Mouse (Mus musculus): Measurements from ENCODE around the gene Pax1.
A peak's percentile ranks its signal among the peaks of the same experiment; 100 is the strongest.

Pax1 gene

DNA sequence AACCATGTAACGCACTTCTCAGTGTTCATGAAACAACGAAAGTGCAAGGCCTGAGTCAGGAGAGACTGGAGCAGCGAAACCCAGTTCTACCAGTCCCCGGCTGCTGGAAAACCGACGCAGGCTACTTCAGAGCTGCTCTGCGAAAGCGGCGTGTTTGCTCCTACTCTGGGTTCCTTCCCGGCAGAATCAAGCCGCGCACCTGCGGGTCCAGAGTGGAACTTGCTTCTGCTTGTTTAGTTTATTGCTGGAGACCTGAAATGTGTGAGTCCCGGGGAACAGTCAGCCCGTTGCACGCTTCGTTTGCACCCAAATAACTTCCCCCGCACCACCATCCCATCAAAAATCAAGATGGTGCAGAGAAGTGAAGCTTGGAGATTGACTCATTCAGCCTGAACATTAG is at the start of gene Pax1:
Pax1 (plus strand) TSS at position 345 of the 400 bp plus-strand sequence.
- no peak for DNase-seq (ENCODE audit: low read depth, low spot score)

DNA sequence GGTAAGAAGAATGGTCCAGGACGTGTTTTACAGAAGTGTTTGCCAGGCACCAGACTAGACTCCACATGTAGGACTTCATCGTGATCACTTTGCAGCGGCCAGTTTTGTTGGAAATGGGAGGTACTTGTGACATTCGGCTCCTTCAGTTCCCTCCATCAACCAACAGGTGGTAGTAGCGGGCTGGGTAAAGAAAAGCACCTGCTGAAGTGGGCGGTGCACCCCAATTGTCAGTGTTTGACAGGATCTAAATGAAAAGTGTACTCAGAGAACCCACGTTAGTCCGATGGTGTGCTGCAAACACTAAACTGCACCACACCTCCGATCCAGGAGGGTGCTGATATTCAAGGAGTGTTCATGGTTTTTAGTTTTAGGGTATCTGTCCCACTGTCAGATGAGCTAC is 40.7 kb upstream of the Pax1 start:
- DNase-seq (ENCODE audit: low read depth, low spot score): peak; percentile 42

DNA sequence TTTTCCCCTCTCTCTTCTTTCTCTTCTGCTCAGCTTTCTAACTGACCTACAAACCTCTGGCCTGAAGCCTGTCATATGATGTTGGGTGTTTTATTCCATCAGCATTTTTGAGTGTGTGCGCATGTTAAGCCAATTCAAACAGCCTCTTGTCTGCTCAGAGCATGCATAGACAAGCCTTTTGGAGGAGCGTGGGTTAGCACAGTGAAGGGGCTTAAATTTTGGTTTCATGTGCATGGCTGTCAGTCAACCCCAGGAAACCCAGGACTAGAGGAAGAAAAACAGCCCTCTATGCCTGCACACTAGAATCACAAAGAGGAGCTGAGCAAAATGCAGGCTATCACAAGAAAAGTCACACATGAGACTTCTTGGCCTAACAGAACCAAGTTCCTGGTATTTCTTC is 36.5 kb upstream of the Pax1 start:
- DNase-seq (ENCODE audit: low read depth, low spot score): no peak

DNA sequence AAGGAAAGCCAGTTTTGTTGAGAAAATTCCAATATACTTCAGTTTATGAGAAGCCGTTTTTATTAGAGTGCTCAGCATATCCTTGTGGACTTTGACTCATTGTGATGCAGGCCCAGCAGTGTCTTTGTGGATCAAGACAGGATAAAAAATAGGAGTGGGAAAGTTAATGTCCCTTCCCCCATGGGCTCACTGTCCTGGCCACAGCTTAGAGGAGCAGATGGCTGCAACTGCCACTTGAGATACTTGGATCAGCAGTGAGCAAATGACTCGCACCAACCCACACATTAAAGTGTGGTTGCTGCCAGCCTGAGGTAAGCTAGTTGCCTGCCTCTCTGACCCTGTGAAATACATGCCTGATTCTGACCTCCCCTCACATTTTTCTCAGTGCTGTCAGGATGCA is 29.0 kb upstream of the Pax1 start:
- DNase-seq (ENCODE audit: low read depth, low spot score): no peak

DNA sequence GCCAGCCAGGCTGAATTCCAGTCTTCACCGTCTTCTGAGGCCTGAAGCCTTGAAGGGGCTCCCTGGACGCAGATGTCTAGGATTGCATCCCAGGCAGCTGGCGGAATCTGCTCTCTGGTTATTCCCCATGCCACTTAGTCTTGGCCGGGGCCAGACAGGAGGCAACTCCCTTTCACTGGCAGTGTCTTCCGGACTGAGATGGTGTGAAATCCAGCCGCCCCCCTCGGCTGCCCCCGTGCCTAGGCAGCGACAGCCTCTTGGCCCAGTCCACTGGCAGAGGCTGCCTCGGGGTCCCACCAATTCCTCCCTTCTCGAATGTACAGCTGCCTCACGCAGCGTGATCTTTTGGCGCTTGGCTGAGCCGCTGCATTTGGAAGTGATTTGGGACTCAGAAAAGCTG is 23.0 kb upstream of the Pax1 start:
- DNase-seq (ENCODE audit: low read depth, low spot score): no peak

DNA sequence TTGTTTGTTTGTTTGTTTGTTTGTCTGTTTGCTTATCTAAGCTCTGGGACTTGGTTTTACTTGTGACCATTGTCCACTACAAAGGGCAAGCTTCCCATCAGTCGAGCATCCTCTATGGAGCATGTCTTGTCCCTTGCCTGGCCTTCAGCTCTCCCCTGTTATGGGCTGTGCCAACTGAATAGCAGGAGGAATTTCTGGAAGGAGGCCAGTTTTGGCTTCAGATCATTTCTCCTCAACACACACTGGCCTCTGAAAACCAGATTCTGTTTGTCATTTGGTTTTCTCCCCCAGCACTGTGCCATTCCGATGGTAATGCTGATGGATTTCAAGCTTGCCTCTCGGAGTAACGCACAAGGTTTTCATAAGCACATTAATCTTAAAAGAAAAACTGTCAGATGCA is 21.9 kb upstream of the Pax1 start:
- no peak for DNase-seq (ENCODE audit: low read depth, low spot score)

DNA sequence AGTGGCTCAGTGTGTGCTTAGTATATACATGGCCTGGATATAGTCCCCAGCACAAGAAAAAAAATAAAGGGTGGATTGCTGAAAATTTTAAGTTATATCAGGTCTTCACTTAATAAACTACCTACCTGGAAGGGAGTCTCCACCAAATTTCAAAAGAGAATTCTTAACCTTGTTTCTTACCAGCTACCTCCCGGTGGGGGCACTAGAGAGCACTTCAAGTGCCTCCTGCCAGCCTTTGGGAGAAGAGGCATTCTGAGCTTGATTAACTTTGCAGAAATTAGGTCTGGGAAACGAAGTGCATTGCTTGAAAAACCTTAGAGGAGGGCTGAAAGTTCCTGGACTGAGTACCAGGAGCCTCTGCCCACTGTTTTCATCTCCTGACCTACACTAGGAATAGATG is 19.5 kb upstream of the Pax1 start:
- DNase-seq (ENCODE audit: low read depth, low spot score): no peak

DNA sequence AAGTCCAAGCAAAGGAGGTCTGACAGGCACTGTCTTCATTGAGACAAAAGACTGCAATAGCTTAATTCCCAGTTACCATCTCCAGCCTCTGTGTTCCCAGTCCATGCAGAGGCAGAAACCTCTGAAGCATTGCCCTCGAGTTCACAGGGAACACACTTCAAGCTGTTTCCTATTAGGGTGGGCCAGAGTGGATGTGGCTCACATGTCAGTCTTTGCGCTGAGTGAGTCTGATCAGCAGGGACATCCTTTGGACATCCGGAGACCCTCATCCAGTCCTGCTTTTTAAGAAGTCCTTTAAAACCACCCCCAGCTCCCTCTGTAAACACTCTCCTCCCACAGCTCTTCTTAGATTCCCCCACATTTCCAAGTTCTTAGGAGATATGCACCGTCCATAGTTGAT is 2.0 kb upstream of the Pax1 start:
- DNase-seq (ENCODE audit: low read depth, low spot score): no peak

DNA sequence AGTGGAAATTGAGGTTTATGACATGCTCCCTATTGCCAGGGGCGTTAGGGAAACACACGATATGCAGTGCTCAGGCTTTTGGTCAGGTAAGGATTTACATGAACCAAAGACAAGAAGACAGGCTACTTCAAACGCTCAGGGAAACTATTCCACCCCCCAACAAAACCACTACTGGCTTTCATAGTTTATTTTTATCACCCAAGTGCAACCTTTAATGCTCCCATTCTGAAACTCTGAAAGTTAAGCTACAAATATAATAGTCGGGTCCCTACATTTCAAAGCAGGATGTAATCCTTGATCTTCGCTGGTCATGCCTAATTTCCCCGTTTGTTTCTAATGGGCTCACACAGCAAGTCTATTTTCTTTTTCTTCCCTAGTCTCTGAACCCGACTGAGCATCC is 1.3 kb upstream of the Pax1 start:
- DNase-seq (ENCODE audit: low read depth, low spot score): no peak

DNA sequence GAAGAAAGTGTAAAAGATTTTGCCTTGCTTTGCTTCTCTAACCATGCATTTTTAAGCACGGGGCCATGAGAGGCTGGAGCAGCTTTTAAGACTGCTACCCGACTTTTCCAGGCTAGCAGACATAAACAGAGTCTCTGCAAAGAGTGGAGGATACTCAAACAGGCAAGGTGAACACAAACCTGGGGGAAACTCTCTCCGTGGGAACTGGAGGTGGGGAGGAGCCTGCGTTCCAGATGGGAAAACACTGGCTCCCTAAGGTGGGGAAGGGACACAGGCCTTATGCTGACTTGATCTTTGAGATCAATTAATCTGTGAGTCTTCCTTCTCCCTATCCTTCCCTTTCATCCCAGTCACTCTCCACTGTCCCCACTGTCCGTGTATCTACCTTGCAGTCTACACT is 869 bp upstream of the Pax1 start:
- no peak for DNase-seq (ENCODE audit: low read depth, low spot score)

DNA sequence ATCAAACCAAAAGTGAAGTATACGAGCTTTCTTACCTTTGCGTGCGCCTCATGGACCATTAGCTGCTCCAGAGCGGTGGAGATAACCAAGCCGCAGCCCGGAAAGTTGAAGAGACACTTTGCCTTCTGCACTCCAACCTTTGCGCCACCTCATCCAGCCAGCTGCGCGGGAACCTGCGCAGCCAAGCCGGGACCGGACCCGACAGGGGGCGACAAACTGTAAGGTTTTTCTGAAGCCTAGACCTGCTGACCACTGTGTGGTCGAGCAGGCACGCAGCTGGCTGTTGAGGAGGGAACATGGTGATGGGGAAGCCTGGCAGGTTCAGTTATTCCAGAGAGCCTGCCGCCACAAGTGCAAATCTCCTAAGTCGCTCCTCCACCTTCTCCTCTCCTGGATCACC is 591 bp downstream of the Pax1 start:
- DNase-seq (ENCODE audit: low read depth, low spot score): no peak

DNA sequence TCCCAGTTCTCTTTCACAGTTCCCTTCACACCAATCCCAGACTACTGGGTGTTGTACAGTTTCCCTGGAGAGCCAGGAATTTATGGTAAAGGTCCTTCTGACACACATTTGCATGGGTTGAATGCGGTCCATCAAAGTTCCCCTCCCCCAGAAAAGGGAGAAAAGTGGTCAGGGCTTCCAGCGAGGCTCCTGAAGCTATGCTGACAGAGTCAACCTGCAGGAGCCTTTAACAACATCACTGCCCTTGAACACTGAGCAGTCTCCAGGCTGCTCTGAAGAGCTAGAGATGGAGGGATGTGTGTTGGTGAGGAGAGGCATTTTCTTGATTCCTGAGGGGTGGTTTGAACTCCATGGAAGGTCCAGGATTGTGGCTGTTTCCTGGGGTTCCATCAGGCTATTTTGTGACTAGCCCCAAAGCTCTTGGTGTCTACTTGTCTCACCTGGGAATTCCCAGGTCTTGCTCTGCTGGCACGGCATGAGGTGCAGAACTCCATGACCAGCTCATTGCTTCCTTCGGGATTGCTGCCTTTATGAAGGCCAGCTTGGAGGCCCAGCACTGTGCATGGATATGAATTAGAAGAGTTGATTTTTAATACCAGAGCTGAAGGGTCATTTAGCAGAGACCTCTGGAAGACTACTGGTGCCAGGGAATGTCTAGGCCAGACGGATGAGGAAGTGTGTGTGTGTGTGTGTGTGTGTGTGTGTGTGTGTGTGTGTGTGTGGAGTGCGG is 1.8 kb downstream of the Pax1 start:
- no peak for DNase-seq (ENCODE audit: low read depth, low spot score)

DNA sequence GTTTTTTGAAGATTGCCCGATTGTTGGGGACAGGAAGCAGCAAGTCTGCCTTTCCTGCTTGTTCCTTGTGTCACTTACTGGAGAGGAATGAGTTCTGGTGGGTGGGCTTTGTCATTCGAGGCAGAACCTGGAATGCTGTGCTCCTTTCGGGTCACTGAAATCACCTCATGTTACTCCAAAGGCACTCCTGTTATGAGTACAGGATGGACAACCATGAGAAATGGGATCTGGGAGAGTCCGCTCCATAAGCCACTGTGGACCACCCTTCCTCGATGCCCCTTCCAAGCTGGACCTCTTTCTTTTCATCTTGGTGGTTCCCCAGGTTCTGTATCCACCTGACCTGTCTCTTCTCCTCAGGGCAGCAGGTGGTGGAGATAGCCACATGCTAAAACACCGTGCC is 2.5 kb downstream of the Pax1 start:
- no peak for DNase-seq (ENCODE audit: low read depth, low spot score)

DNA sequence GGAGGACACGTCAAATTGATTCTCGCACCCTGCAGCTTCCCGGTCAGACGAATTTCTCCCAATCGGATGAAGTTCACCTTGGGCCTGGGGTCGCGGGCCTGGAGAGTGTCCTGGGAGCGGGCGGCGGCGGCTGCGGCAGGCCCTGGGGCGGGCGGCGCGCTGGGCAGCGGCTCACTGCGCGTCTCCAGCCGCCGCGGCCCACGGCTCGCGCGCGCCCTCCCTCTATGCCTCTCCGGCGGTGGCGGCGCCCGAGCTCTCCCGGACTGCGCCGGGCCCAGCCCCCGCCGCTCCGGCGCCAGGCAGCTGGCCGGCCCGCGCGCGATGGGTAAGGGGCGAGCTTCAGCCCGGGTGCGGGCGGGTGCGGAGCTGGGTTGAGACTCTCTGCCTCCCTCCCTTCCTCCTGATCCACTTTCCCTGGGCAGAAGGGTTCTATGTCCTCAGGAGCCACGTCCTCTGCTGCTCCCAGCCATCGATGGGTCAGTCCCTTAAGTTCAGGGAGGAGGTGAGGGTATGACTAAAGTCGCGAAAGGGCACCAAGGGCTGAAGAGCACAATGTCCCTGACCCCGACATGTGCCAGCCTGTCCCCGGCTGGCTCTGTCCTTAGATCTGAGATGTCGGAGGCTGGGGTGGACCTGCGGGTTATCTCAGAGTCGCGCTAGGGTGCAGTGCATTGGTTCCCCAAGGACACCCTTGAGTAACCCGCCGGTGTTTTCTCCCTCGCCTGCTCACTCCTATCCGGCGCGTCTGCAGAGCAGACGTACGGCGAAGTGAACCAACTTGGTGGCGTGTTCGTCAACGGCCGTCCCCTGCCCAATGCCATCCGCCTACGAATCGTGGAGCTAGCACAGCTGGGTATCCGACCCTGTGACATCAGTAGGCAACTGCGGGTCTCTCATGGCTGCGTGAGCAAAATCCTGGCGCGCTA is 3.5 kb downstream of the Pax1 start:
- no peak for DNase-seq (ENCODE audit: low read depth, low spot score)

DNA sequence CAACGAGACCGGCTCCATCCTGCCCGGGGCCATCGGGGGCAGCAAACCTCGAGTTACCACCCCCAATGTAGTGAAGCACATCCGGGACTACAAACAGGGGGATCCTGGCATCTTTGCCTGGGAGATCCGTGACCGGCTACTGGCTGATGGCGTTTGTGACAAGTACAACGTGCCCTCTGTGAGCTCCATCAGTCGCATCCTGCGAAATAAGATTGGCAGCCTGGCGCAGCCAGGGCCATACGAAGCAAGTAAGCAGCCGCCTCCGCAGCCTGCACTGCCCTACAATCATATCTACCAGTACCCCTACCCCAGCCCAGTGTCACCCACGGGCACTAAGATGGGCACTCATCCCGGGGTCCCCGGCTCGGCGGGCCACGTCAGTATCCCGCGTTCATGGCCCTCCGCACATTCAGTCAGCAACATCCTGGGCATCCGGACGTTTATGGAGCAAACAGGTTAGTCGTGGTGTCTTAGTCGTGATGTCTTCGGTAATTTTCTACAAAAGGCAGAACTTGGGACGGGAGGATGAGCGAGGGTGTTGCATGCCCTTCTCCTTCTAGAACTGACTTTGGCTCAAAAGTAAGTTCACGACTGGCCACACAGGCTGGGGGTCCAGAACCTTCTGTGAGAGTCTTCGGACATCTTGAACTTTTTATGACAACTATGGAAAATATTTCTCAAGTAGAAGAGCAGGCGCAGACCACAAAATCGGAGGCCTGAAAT is 4.3 kb downstream of the Pax1 start:
- no peak for DNase-seq (ENCODE audit: low read depth, low spot score)

DNA sequence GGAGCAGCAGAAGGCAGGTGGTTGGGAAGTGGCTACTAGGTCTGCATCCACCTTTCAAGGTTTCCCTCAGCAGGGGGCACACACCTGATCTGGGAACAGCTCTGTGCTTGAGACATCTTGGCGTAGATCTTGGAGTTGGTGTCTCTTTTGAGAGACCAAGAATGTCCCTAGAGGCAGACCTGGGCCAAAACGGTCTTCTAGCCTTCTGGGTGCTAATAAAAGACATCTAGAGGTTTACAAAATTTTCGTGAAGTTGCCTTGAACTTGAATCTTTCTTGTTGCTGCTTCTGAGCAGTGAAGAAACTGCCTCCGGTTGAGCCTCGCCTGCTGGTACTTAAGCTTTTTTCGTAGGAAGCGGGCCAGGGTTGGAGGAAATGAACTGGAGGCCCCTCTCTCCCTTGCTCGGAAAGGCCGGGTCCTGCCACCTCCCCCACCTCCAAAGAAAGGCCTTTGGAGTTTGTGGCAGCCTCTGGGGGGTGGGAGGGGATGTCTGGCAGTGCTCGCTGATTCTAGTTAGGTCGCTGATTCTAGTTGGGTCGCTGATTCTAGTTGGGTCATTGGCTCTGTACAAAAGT is 5.6 kb downstream of the Pax1 start:
- no peak for DNase-seq (ENCODE audit: low read depth, low spot score)

DNA sequence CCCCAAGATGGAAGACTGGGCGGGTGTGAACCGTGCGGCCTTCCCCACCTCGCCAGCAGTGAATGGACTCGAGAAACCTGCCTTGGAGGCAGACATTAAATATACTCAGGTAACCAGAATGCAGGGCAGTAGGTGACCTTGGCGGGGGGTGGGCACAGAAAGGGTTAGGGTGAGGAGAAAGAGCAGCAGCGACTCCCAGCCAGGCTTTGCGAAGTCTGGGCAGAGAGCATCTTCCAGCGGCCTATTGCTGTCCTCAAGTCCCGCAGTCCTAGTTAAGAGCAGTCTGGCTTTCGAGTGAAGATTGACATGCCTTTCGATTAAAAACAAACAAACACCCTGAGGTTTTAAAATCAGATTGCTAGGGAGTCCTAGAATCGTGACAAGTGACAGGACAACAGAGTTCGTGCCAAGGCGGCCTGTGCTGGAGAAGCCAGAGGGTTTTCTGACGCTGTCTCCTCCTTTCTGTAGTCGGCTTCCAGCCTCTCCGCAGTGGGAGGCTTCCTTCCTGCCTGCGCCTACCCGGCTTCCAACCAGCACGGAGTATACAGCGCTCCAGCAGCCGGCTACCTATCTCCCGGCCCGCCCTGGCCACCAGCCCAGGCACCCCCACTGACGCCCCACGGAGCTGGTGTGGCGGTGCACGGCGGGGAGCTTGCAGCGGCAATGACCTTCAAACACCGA is 6.3 kb downstream of the Pax1 start:
- DNase-seq (ENCODE audit: low read depth, low spot score): no peak

DNA sequence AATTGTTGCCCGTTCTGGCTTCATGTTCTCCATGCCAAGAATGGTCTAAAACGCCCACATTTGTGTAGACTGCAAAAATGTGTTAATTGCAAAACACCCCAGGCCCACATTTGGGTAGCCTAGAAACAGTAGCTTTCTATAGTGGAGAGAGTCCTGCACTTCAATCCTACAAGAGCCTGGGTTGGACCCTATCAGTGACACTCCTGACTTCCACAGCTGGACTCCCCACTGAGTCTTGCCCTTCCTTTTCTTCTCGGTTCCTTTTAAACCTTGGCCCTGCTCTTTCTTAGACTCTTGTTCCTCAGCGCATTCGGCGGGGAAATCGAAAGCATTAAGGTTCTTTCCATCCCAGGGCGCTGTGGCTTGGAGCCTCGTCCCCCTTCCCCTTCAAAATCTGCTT is 7.8 kb downstream of the Pax1 start:
- DNase-seq (ENCODE audit: low read depth, low spot score): no peak

DNA sequence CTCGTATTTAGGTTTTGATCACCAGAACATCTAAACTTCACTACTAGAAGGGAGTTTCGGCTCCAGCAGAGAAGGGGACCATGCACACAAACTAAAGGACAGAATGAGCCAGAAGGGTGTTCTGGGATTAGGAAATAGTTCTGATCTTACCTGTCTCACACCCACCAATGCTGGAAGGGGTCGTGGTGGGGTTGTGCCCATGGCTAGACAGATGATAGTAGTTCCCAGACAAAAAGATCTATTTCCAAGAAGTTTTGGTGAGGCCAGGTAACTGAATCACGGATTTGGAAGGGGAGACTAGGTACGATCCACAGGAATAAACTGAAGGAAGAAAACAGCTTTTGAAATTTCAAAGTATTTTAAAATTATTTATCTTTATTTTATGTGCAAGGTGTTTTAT is 8.4 kb downstream of the Pax1 start:
- no peak for DNase-seq (ENCODE audit: low read depth, low spot score)

DNA sequence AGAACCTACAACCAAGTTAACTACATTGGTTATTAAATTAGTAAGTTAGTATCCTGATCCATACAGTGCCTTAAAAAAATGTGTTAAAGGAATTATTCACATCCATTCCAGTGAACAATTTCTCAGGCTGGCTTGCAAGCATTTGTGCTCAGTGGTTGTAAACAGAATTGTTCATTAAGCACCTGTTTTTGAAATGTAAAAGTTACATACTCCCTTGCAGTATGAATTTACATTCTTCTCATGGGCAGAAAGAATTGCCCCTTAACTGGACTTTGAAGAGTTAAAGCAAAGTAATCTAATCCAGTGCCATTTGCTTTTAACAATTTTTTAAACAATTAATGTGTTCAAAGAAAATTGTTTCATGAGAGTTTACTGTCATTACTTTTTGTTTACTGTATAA is 9.6 kb downstream of the Pax1 start:
- DNase-seq (ENCODE audit: low read depth, low spot score): no peak

DNA sequence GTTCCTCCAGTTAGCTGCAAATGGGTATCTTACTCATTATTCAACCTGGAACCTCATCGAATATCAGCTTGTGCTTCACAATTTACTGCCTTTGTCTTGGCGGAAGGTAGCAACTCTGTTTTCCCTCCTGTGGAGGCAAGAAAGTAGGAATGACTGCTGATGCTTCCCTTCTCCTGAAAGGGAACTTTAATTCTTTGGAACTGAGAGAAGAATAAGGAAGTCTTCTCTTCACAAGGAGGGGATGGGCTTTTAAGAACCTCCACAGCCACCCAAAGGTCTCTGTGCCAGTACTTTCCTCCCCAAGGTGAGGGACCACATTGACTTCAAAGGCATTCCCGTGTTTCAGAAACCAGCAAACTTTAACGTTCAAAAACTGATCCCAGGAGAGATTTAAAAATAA is 10.1 kb downstream of the Pax1 start:
- no peak for DNase-seq (ENCODE audit: low read depth, low spot score)
